Mouse (Mus musculus) liver, embryonic 14.5 days (tissue): ENCODE measurements at regions not wholly inside any gene's neighbourhood (a gene's known extent, or its start where the extent isn't known, plus 50 kb on each side); places are given as distances from the start of the nearest gene placed in this dataset.

ENCODE experiments used
- CTCF ChIP-seq: IDR thresholded peaks from 2 replicates; pipeline ENCODE4 v1.5.1; 2016; ENCODE audit warnings: antibody characterized with exemption, low read depth, control low read depth
- EP300 ChIP-seq: IDR thresholded peaks from 2 replicates; pipeline ENCODE4 v1.6.1; 2016; ENCODE audit warnings: antibody characterized with exemption, low read depth

GRCm38 (mm10) chr17:4266487-4266886 is 570.4 kb upstream of the Nox3 start:
- TF ChIP-seq CTCF (no peak), EP300 (no peak)
